Mouse (Mus musculus): ENCODE measurements at regions not wholly inside any gene's neighbourhood (a gene's known extent, or its start where the extent isn't known, plus 50 kb on each side); places are given as distances from the start of the nearest gene placed in this dataset.
A peak's percentile ranks its signal among the peaks of the same experiment; 100 is the strongest.

GRCm38 (mm10) chr15:51103948-51104347 is 2780.8 kb upstream of the Gm7489 start:
- no peak for DNase-seq (ENCODE audit: low spot score in 2 of 2)

DNA sequence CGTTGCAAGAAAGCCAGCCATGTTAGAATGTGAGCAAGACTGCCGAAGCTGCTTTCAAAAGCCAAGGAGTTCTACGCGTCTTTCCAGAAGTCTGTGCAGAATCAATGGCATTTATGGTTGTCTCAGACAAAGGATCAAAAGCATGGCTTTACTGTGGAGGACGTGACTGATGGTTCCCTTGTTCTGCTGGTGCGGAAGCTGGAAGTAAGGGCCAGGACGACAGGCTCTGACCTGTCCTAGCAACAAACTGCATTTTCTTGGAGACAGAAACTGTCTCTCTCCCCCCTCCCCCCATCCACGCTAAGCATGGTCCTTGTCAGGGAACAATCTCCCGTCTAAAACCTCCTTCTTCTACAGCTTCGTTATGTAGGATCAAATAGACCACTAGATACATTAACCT is 2780.3 kb upstream of the Gm7489 start:
- DNase-seq (ENCODE audit: low spot score in 2 of 2), result no peak

DNA sequence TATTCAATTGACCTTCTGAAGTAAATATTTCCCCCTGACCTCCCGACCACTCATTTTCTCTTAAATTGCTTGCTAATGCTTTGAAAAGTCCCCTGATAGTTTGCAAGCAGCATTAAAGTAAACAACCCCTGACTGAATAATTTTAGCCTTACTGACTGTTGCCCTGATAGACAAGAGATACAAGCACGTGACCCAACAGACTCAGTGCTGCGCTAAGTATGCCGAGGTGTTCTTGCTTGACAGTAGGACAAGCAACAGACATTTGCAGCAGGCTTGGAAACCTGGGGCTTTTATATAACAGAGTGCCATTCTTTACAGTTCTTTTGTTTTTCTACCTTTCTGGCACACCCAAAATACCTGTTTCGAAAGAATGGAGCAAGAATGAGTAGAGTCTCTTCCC is 2779.9 kb upstream of the Gm7489 start:
- DNase-seq (ENCODE audit: low spot score in 2 of 2), result no peak

DNA sequence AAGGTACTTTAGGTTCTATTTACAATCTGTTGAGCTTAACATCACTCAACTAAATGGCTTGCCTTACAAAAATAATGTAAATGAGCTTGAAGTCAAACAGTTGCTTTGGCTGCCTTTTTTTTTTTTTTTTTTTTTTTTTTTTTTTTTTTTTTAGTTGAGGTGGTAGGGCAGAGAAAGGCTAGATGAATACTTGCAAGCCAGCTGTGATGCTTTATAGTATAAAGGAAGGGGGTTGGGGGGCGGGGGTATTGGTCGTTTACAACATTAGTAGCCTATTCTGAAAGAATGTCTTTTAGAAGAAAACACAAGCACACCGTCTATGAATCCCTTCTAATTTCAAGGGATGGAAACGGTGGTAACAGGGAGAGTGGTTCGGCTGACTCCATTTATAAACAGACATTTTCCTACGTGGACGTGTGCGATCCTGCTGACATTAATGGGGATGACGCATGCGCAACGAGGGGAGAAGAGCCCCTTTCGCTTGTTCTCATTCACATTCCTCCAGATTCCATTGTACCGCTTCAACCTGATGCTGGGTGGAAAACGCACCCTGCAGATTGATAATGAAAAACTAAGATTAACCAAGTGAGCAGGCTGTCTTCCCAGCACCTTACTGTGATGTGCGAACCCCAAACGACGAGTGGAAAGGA is 2779.2 kb upstream of the Gm7489 start:
- no peak for DNase-seq (ENCODE audit: low spot score in 2 of 2)

DNA sequence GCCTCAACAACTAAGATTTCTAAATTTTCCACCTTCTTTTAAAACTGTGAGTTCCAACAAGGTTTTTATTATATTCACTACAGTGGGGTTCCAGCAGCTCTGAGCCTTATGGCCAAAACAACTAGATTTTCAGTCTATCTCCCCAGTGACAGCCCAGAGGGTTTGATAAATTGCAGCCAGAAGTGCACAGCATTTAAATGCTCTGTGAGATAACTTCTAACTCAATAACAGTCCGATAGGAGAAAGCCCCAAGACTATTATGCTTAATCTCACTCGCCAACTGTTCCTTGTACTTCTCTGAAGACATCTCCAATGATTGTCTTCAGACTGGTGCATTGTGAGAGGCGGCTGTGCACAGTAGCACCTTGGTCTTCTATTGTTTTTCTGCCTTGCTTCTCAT is 2774.5 kb upstream of the Gm7489 start:
- no peak for DNase-seq (ENCODE audit: low spot score in 2 of 2)

DNA sequence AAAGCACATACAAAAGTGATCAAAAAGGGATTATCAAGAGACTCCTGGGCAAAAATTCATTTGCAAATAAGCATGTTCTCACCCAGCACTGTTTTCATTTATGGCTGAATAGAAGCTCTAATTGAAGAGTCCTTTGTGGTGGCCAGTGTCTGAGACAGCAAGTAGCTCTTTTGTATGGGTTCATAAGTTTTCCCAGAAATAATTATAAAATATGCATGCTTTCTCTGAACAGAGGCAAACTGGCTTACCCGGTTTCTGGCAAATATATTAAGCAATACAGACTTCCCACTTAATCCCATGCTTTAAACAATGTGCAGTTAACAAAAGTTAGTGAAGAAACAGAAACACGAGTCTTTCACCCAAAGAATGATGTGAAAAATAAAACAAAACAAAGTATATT is 2758.8 kb upstream of the Gm7489 start:
- DNase-seq (ENCODE audit: low spot score in 2 of 2), result no peak

DNA sequence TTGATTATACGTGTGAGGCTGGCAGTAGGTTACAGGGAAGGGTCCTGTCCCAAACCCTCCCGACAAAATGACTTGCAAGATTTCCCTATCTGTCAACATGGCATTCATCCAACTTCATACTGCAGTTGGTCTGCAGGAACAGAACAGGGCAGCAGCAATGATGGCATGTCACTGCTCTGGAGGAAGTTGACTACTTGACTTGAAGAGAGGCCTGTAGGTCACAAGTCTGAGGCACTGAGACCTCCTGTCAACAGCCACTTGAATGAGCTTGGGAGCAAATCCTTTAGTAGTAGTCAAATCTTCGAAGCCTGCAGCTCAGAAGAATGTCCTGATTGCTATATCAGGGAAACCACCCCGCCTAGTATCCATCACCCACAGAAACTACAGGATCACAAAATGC is 2753.7 kb upstream of the Gm7489 start:
- DNase-seq (ENCODE audit: low spot score in 2 of 2), result no peak

DNA sequence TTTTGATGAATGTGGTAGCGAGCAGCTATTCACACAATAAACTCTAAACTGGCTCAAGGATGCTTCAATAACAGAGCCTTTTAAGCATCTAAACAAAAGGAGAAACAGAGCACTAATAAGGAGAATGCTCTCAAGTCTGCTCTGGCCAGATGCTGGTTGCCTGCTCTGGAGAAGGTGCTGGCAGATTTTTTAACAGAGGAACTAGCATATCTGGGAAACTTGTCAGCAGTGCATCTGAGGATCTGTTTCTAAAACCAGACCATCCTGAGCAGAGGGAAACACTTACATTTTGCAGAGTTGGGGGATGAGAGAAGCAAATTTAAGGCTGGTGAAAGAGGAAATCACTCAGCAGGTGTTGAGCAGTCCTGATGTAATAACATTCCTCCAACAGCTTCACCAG is 2748.6 kb upstream of the Gm7489 start:
- no peak for DNase-seq (ENCODE audit: low spot score in 2 of 2)

- DNase-seq (ENCODE audit: low spot score in 2 of 2), result no peak
These were observed 2745.2 kb upstream of the Gm7489 start for GRCm38 (mm10) chr15:51139507-51139906.

GRCm38 (mm10) chr15:51173976-51174620 is 2710.6 kb upstream of the Gm7489 start:
- DNase-seq (ENCODE audit: low spot score in 2 of 2), result peak in 1 of 2 experiments; percentile 2

DNA sequence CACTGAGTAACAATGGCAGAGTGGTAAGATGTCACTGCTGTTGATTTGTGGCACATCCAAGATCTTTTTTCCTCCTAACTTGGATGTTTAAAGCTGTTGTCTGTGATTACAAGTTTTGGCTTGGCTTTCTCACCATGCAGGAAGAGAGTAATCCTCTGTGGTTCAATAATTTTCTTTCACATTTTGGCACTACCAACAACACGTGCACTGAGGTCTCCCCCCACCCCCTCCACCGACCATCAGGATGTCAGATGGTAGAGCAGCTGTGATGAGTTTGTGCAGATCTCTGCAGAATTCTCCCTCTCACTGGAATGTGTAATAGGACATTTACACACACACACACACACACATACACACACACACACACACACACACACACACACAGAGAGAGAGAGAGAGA is 2708.2 kb upstream of the Gm7489 start:
- DNase-seq (ENCODE audit: low spot score in 2 of 2), result peak; percentile 40 to 54

- no peak for DNase-seq (ENCODE audit: low spot score in 2 of 2)
These were observed 2695.6 kb upstream of the Gm7489 start for GRCm38 (mm10) chr15:51189134-51189533.

- DNase-seq (ENCODE audit: low spot score in 2 of 2), result no peak
These were observed 2687.1 kb upstream of the Gm7489 start for GRCm38 (mm10) chr15:51197466-51198158.

DNA sequence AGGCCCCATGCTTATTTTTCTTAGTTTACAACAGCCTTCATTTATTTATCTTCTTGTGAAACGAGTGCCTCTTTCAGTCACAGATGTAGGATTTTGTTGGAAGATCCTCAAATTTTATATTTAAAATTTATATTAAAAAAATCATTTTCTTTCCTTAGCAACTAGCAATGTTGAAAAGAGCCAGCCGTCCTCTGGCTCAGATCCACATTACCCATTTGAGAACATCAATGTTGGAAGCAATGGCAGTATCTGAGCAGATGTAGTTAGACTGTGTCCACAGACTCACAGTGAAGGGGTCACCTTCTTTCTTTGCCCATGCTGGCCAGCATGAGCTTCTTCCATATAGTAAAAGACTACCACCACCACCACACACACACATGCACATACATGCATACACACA is 2681.4 kb upstream of the Gm7489 start:
- DNase-seq (ENCODE audit: low spot score in 2 of 2), result no peak

GRCm38 (mm10) chr15:51206050-51206449 is 2678.7 kb upstream of the Gm7489 start:
- DNase-seq (ENCODE audit: low spot score in 2 of 2), result no peak

DNA sequence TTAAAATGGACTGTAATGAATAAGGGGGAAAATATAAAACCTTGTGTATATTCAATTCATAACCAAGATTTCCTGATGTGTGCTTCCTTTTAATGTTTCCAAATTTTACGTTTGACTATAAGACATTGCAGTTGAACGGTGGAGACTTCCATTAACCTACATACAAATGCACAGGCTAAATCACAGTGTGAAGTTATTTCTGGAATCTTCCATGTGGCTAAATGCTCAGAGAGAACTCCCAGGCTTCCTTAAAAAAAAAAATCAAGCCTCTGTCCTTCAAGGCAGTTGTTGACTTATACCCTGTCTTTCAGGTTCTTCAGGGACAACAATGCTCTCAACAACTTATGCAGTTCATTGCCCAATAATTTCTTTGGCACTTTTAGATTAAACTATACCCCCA is 2677.9 kb upstream of the Gm7489 start:
- no peak for DNase-seq (ENCODE audit: low spot score in 2 of 2)

DNA sequence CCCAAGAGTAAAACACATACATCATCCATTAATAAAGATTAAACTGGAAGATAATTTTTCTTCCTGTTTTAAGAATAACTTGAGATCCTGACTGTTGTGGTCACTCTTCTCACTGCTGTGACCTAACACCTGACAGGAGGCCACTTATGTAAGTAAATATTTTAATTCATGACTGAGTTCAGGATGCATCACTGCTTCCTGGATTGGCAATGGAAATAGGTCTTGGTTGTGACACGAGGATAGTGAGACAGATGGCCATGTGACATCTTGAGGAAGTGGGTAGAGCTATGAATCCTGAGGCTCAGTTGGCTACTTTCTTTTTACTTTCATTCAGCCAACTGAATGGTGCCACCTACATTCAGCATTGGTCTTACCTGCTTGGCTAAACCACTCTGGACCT is 2649.8 kb upstream of the Gm7489 start:
- DNase-seq (ENCODE audit: low spot score in 2 of 2), result no peak

DNA sequence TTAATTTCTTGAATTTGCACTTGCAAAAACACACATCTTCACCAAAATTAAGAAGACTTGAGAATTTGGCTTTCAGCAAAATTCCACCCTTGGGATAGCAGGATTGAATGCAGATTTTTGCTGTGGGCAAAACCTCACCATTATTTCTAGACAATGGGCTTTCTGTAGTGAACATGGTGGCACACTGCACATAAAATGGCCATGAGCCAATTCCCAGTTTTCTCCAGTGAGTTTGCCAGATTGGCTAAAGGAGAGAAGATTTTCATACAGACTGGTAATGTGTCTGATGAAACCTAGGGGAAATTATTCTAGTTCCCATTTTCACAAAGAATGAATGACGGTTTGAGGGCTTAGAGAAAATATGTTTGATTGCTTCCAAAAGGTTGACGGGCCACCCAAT is 2640.1 kb upstream of the Gm7489 start:
- no peak for DNase-seq (ENCODE audit: low spot score in 2 of 2)

DNA sequence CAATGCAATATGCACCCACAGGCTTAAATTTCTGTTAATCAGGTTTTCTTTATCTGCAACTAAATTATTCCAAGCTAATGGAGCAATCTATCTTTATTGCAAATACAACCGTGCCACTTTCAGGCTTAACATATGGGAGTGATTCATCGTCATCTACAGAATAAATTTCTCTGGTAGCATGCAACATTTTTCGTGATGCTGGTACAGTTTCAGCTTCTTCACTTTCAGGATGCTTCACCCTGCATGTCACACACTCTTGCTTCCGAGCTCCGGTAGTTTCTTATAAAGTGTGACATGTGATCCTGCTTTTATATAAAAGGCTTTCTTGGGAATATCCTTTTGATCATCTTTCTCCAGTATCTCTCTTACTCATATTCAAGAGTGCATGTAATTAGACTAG is 2637.4 kb upstream of the Gm7489 start:
- DNase-seq (ENCODE audit: low spot score in 2 of 2), result no peak

- peak; percentile 68 to 79 for DNase-seq (ENCODE audit: low spot score in 2 of 2)
These were observed 2636.5 kb upstream of the Gm7489 start for GRCm38 (mm10) chr15:51248034-51248788.

- DNase-seq (ENCODE audit: low spot score in 2 of 2), result peak; percentile 30 to 37
These were observed 2636.0 kb upstream of the Gm7489 start for GRCm38 (mm10) chr15:51248789-51249040.

DNA sequence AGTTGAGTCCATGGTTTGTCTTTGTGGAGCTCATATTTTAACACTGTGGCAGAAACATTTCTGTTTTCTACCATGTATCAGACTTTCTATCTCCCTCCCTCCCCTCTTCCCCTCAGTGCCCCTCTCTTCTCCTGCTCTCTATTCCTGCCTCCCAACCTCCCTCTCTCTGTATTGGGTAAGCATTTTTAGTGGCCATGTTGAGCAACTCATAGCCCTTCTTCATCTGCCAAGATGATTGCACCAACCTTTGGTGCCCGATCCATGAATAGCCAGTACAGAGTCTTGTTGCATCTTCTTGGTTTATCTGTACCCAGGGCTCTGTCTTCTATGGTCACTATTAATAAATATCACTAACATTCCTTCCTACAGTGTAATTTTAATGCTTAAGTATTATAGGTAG is 2630.6 kb upstream of the Gm7489 start:
- DNase-seq (ENCODE audit: low spot score in 2 of 2), result no peak

GRCm38 (mm10) chr15:51255203-51255615 is 2629.5 kb upstream of the Gm7489 start:
- no peak for DNase-seq (ENCODE audit: low spot score in 2 of 2)
